In the genomic region with DNA sequence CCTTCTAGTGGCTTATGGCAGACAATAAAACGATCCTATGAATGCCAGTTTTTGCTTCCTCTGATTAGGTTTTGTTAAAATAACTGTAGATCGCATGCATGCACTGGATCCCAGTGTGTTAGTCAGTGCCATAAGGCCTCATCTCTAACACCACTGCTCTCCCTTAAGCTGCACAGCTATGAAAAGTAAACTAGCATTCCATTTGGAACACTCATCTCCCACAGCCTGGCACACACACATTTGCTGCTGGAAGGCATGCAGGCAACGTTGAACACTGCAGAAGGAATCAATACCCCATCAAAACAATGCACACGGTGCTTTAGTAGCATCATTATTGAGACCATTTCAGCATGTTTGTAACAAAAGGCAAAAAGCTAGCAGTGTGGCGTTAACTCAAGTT, we compare ENCODE assay signal across 8 mouse cellular contexts.
"Had no signal": no experiment of that assay in that cellular context is flagged by ENCODE, and none has a peak within 500 bp of the region (broad histone marks: within the 10 kb centered on the region; RNA-seq: fewer than 3 reads in every experiment).

No protein-coding gene starts in this region.

- DNase-seq: kidney, postnatal 14 days; lung, embryonic 14.5 days; lung, postnatal 10 days; lung, postnatal 4 days; right cerebral cortex, postnatal 14 days; thymus, adult 2 months; thymus, postnatal 25 days had no signal

- ATAC-seq: midbrain, embryonic 15.5 days had no signal
